Mouse (Mus musculus): ENCODE results near the gene Srp54a.

- TF ChIP-seq EP300 (optimal IDR thresholded peaks at IDR 0.05) (no peak), CTCF (IDR thresholded peaks at IDR 0.05; ENCODE audit: low read depth) (no peak)
These were observed 25.4 kb upstream of the Srp54a start for GRCm38 (mm10) chr12:55054551-55055241.
